Mouse (Mus musculus): ENCODE measurements at regions not wholly inside any gene's neighbourhood (a gene's known extent, or its start where the extent isn't known, plus 50 kb on each side); places are given as distances from the start of the nearest gene placed in this dataset.

- TF ChIP-seq MAFK (IDR thresholded peaks at IDR 0.05; ENCODE audit: insufficient read depth, low read depth, low read length): no peak
- no peak for TF ChIP-seq ZNF384 (IDR thresholded peaks at IDR 0.05; ENCODE audit: low read depth, low read length)
- TF ChIP-seq ZC3H11A (IDR thresholded peaks at IDR 0.05; ENCODE audit: borderline replicate concordance, low read depth, low read length): no peak
- TF ChIP-seq CHD2 (IDR thresholded peaks at IDR 0.05; ENCODE audit: low read depth, low read length): no peak
Measured at GRCm38 (mm10) chr1:184579475-184579874, 152.9 kb downstream of the Hlx start.
